Mouse (Mus musculus): ENCODE results near the gene Tent5b. TPM values are rescaled to one million over a fixed set of nuclear protein-coding genes. Genes with fewer than 3 reads are reported as not detected.

Gene Tent5b
- total RNA-seq (2023), result not detected

GRCm38 (mm10) chr4:133479458-133480184 is at the start of gene Tent5b:
Tent5b (plus strand) TSS chr4:133480132.

GRCm38 (mm10) chr4:133498160-133498724 is 18.3 kb downstream of the Tent5b start, which contains the start of gene Trnp1:
Trnp1 (minus strand) TSS chr4:133498550.

GRCm38 (mm10) chr4:133518601-133519368 is 38.9 kb downstream of the Tent5b start, which contains the start of gene Kdf1:
Kdf1 (plus strand) TSS chr4:133518963.

Other genes starting within 250 kb of the Tent5b start
- gene Map3k6, start 239.3 kb upstream of the Tent5b start, total RNA-seq (2023), result 10 to 100 TPM in 1 of 2 experiments, 1 to 10 TPM in 1; 6.7 to 11.1 TPM
- under 1 TPM; 0.67 to 0.73 TPM for gene Sytl1, start 217.0 kb upstream of the Tent5b start, total RNA-seq (2023)
- gene Tmem222, start 202.3 kb upstream of the Tent5b start, total RNA-seq (2023), result 10 to 100 TPM; 35.3 to 41.7 TPM
- gene Wdtc1, start 126.7 kb upstream of the Tent5b start, total RNA-seq (2023), result 10 to 100 TPM; 33.2 to 36.7 TPM
- 10 to 100 TPM; 53.1 to 56.3 TPM for gene Slc9a1, start 110.4 kb upstream of the Tent5b start, total RNA-seq (2023)
- gene Trnp1, start 18.4 kb downstream of the Tent5b start, total RNA-seq (2023), result 1 to 10 TPM in 1 of 2 experiments, not detected in 1; 1.2 TPM
- gene Kdf1, start 38.8 kb downstream of the Tent5b start, total RNA-seq (2023), result not detected
- gene Nudc, start 65.9 kb downstream of the Tent5b start, total RNA-seq (2023), result 10 to 100 TPM; 63.0 to 69.3 TPM
- gene Nr0b2, start 73.2 kb downstream of the Tent5b start, total RNA-seq (2023), result not detected
- 10 to 100 TPM; 19.1 to 30.9 TPM for gene Gpatch3, start 94.6 kb downstream of the Tent5b start, total RNA-seq (2023)
- gene Gpn2, start 104.2 kb downstream of the Tent5b start, total RNA-seq (2023), result 10 to 100 TPM; 16.8 to 18.4 TPM
- gene Sfn, start 122.0 kb downstream of the Tent5b start, total RNA-seq (2023), result 1 to 10 TPM; 2.9 to 3.6 TPM
- gene Zdhhc18, start 170.0 kb downstream of the Tent5b start, total RNA-seq (2023), result 10 to 100 TPM; 27.5 to 38.4 TPM
- 10 to 100 TPM; 23.2 to 23.5 TPM for gene Pigv, start 192.5 kb downstream of the Tent5b start, total RNA-seq (2023)

All from monocyte, adult 59 days (primary cell).